Mouse (Mus musculus) CH12.LX (cell line): ENCODE data around the gene Muc13.

Experiments
- CHD2 ChIP-seq: IDR thresholded peaks from 2 replicates; pipeline ENCODE4 v1.6.1; 2011; ENCODE audit warnings: low read length, improper control_type of control experiment
- CTCF ChIP-seq, 2 experiments: IDR thresholded peaks in 1 of 2; conservative IDR thresholded peaks in 1 of 2; 2 replicates each; pipeline ENCODE4 v1.5.1; 2011 to 2012; ENCODE audit warnings: low read depth in 2 of 2, low read length in 2 of 2, improper control_type of control experiment in 1 of 2, inconsistent platforms in 1 of 2, mild to moderate bottlenecking in 1 of 2, moderate library complexity in 1 of 2
- E2F4 ChIP-seq: IDR thresholded peaks from 2 replicates; pipeline ENCODE4 v1.6.1; 2011; ENCODE audit warnings: low read depth, low read length, improper control_type of control experiment; ENCODE audit not compliant: insufficient replicate concordance
- ETS1 ChIP-seq: conservative IDR thresholded peaks from 2 replicates; pipeline ENCODE4 v1.6.1; 2012; ENCODE audit warnings: low read depth, mild to moderate bottlenecking, inconsistent platforms, low read length, improper control_type of control experiment, moderate library complexity
- IRF4 ChIP-seq: IDR thresholded peaks from 2 replicates; pipeline ENCODE4 v1.6.1; 2014; ENCODE audit warnings: low read depth, mild to moderate bottlenecking, inconsistent platforms, low read length, improper control_type of control experiment
- KAT2A ChIP-seq: IDR thresholded peaks from 2 replicates; pipeline ENCODE4 v1.6.1; 2012; ENCODE audit warnings: low read length, improper control_type of control experiment, inconsistent platforms; ENCODE audit not compliant: insufficient replicate concordance
- MAZ ChIP-seq: IDR thresholded peaks from 2 replicates; pipeline ENCODE4 v1.6.1; 2012; ENCODE audit warnings: low read depth, mild to moderate bottlenecking, inconsistent platforms, low read length, improper control_type of control experiment, moderate library complexity
- POLR2A ChIP-seq: IDR thresholded peaks from 2 replicates; pipeline ENCODE4 v1.6.1; 2011; ENCODE audit warnings: low read depth, mild to moderate bottlenecking, improper control_type of control experiment, low read length
- USF2 ChIP-seq: conservative IDR thresholded peaks from 2 replicates; pipeline ENCODE4 v1.6.1; 2011; ENCODE audit warnings: low read depth, low read length, improper control_type of control experiment

- no peak for TF ChIP-seq MAZ
- peak; percentile 45 for TF ChIP-seq USF2
- TF ChIP-seq IRF4, result no peak
- TF ChIP-seq ETS1, result no peak
- no peak for TF ChIP-seq CTCF (conservative IDR thresholded peaks at IDR 0.05 in 1 of 2, IDR thresholded peaks at IDR 0.05 in 1 of 2; ENCODE audit: low read depth in 2 of 2, low read length in 2 of 2)
- TF ChIP-seq E2F4, result no peak
- TF ChIP-seq KAT2A, result no peak
- no peak; the same call in 1 of the 2 replicates for TF ChIP-seq POLR2A
- TF ChIP-seq CHD2, result no peak
These were observed 22.9 kb upstream of the Muc13 start for GRCm38 (mm10) chr16:33770778-33771454.
